Mouse (Mus musculus) lung, postnatal 10 days (tissue): ENCODE data around the gene Speg.

Source experiments
- DNase-seq: peaks from one replicate; pipeline ENCODE4 v3.0.0; 2021

The Speg gene

DNA sequence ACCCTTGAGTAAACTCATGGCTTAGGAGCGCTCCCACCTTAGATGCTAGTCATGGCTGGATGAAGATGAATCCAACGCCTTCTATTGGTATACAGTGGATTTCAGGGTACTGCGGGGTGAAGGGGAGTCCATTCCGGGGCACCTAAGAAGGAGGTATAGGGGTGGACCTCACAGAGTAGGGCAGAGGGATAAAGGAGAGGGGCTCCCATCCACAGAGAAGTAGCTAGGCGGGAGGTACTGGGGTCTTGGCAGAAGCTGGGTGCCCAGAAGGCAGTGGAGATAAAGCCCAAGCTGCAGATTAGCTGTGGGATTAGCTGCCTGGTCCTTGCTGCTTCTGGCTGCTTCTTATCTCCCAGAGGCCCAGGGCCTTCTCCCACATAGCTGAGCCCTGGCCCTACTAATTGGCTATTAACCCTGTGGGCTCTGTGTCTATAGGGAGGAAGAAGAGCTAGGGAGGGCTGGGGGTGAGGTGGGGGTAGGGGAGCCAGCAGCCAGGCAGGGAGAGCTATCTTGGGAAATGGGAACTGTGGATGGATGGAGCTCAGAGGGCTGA is 88.6 kb downstream of the Speg start:
- no peak for DNase-seq

DNA sequence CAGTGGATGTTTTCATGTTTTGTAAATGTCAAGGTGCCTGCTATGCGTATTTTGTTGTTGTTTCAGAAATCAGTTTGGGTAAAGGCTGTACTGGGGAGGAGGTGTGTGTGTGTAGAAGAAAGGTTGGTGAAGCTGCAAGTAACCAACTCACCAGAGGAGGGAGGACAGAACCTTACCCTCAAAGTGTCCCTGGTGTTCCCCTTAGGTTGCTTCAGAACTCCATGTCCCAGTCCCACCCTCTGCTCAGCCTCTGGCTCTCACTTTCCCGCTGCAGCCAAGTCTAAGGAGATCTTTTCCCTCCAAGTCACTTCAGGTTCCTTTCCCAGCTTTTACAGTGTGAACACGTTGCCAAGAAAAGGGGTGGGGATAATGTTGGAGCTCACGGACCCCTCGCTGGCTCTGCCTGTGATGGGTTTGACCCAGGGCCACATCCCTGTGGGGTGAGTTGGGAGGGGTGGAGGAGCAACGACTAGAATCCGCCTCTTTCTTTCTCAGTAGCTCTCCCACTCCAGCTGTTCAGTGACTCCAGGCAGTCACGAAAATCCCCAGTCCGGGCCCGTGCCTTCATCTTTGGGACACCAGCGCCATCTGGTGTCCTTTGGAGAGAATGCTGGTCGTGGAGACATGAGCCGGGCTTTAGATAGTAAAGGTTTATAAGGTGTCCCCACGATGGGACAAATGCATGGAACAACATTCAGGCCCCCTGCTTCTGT is 92.3 kb downstream of the Speg start:
- peak; percentile 84 for DNase-seq

GRCm38 (mm10) chr1:75469287-75469825 is 94.3 kb downstream of the Speg start:
- no peak for DNase-seq

DNA sequence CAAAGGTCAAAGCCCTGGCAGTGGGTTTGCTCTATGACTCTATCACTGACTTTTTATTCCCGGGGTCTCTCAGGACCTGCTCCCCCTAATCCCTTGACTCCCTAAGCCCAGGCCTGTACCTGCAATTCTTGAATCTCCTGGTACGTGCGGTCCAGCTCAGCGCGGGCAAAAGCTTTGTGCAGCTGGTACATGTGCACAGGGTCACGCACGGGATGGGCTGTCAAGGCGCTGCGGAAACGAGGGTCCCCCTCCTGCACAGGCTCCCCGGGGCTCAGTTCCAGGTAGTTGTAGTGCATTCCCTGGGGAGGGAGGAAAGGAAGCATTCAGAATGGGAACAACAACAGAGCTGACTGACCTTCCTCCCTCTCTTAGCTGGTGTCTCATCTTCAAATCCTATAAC is 101.3 kb downstream of the Speg start:
- no peak for DNase-seq

GRCm38 (mm10) chr1:75477264-75477965 is 102.3 kb downstream of the Speg start:
- DNase-seq: peak; percentile 86

DNA sequence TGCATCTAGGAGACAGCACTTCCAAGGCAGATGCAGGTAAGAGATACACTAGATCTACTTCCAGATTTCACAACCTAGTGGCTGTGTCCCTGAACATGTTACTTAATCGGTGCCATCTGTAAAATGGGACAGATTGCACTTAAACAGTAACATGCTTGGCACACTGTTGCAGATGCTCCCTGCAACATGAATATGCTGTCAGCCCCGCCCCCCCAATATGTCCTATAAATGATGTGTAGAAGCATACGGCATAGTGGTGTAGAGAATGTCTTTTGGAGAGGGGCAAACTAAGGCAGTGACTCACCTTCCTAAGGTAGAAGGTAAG is 102.8 kb downstream of the Speg start:
- DNase-seq: no peak

GRCm38 (mm10) chr1:75478497-75478896 is 103.4 kb downstream of the Speg start:
- DNase-seq: peak; percentile 71

- DNase-seq: peak; percentile 98
Observed at GRCm38 (mm10) chr1:75478916-75479634, 104.0 kb downstream of the Speg start, which contains the start of the genes Chpf and Tmem198. Chpf (minus strand) TSS chr1:75479307. Tmem198 (plus strand) TSS chr1:75479532.

DNA sequence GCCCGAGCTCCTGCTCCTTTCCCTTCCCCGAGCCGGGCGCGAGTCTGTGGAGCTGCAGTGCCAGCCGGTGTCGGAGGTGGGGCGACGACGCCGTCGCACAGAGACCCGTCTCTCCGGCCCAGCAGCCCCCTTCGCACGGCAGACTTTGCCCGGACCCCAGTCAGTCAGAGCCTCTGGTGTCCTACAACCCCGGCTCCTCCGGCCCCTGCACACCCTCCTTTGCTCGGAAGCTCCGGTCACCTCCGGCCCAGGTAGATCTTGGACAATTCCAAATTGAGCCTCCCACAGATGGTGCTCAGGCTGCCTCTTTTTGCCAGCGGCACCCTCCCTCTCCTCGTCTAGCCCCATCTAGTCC is 104.5 kb downstream of the Speg start:
- no peak for DNase-seq

DNA sequence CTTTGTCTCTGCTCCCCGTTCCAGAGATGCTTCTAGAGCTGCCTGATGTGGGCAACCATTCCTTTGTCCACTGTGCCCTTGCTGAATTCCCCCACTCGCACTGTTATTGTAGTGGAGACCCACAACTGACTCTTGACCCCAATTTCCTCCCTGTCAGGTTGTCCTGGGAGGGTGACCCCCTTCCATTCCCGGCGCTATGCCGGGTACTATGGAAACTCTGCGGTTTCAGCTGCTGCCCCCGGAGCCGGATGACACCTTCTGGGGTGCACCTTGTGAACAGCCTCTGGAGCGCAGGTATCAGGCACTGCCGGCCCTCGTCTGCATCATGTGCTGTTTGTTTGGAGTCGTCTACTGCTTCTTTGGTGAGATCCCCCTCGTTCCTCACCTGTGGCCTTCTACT is 104.9 kb downstream of the Speg start:
- no peak for DNase-seq

DNA sequence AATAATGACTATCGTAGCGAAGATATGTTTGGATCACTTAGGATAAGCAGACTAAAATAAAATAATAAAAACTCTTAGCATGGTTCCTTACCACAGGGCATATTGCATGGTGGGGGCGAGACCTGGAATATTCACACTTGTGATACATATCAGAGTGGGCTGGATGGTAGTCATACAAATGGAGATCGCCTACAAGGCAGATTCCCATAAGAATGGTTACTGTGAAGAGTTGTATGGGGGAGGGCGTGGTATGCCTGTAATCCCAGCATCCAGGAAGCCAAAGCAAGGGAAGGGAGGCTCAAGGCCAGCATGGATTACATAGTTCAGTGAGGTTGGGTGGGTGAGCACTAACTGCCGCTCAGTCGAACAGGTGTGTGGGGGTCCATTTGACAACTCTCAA is 105.6 kb downstream of the Speg start:
- DNase-seq: no peak
